Mouse (Mus musculus): ENCODE results near the gene Gm42791. TPM values are rescaled to one million over a fixed set of nuclear protein-coding genes. Genes with fewer than 3 reads are reported as not detected.

The Gm42791 gene
- polyA plus RNA-seq, 1 experiment from 2014 or later, result 1.9 TPM

DNA sequence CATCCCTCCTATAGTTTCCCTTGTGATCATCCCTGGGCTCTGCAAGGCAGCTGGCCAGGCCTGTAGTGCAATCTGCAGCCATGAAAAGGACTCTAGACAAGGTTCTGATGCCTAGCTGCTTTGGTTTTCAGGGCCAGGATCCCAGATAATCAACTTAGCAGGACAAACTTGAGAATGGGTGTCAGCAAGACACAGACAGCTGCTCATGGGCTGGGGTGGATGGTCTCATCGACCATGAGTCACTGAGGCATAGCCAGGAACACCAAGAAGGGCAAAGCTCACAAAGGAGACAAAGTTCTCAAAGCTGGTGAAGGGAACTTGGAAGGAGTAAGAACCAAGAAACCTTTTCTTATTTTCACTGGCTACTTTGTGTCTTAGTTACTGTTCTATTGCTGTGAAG is 63.6 kb downstream of the Gm42791 start:
- WGBS, result 96% methylated on average over 1 of the region's 1 CpGs
- ATAC-seq (ENCODE audit: insufficient number of reproducible peaks, low FRiP score, low TSS enrichment, low read depth) (no peak), DNase-seq (ENCODE audit: low spot score) (no peak)
- Histone ChIP-seq H3K9ac (ENCODE audit: low read length) (no peak overlapping the region), H3K9me3 (ENCODE audit: control insufficient read depth, low read length) (no peaks in the 10 kb centered on the region; the same call in 1 of the 2 replicates), H3K4me3 (ENCODE audit: low read depth, low read length) (no peak overlapping the region), H3K4me2 (ENCODE audit: low read depth, severe bottlenecking) (no peak overlapping the region), H3K27me3 (ENCODE audit: control insufficient read depth, insufficient read depth, low read length) (no peaks in the 10 kb centered on the region), H3K36me3 (ENCODE audit: control insufficient read depth, insufficient read depth, low read length) (no peaks in the 10 kb centered on the region; the same call in 1 of the 2 replicates), H3K27ac (replicated peaks; ENCODE audit: low read depth, low read length) (no peak overlapping the region), H3K4me1 (ENCODE audit: control insufficient read depth, insufficient read depth, low read length) (peaks cover 16% of the 10 kb centered on the region)

DNA sequence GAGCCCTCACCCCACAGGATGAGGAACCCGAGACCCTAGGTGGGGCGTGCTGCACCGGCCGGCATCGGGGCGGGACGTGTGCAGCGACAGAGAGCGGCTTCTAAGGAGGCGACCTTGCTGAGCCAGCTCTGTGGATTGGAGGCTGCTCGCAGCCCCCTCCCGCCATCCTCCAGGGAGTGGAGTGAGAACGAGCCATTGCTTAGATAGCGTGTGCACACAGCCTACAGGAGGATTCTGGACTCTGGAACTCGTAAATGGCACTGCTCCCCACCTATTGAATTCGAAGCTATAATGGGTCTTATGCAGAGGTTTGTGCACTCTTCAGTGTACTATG is 65.9 kb downstream of the Gm42791 start, which contains the start of gene Katnal1:
TSS of gene Katnal1 (minus strand) at position 205 of the 334 bp plus-strand sequence.
- 2% methylated on average over 16 of the region's 16 CpGs for WGBS
- ATAC-seq (ENCODE audit: insufficient number of reproducible peaks, low FRiP score, low TSS enrichment, low read depth), result no peak; the same call in 1 of the 2 replicates
- H3K4me3 ChIP-seq (ENCODE audit: low read depth, low read length), result peak within 1 kb of the TSS; percentile 70
- H3K4me2 ChIP-seq (ENCODE audit: low read depth, severe bottlenecking), result peak within 1 kb of the TSS; percentile 68
- H3K27ac ChIP-seq (replicated peaks; ENCODE audit: low read depth, low read length), result peak within 1 kb of the TSS; percentile 96
- peaks cover 6% of the 10 kb centered on the region for H3K4me1 ChIP-seq (ENCODE audit: control insufficient read depth, insufficient read depth, low read length)
- H3K27me3 ChIP-seq (ENCODE audit: control insufficient read depth, insufficient read depth, low read length), result no peaks in the 10 kb centered on the region
- H3K9ac ChIP-seq (ENCODE audit: low read length), result peak within 1 kb of the TSS; percentile 91
- peaks cover 2% of the 10 kb centered on the region; the same call in 1 of the 2 replicates for H3K36me3 ChIP-seq (ENCODE audit: control insufficient read depth, insufficient read depth, low read length)
- no peak for DNase-seq (ENCODE audit: low spot score)
- H3K9me3 ChIP-seq (ENCODE audit: control insufficient read depth, low read length), result no peaks in the 10 kb centered on the region

GRCm38 (mm10) chr5:148928382-148929115 is 66.4 kb downstream of the Gm42791 start:
- Histone ChIP-seq H3K9ac (ENCODE audit: low read length) (peak overlapping the region; percentile 91), H3K4me3 (ENCODE audit: low read depth, low read length) (peak overlapping the region; percentile 70), H3K27me3 (ENCODE audit: control insufficient read depth, insufficient read depth, low read length) (no peaks in the 10 kb centered on the region), H3K4me2 (ENCODE audit: low read depth, severe bottlenecking) (peak overlapping the region; percentile 68), H3K9me3 (ENCODE audit: control insufficient read depth, low read length) (no peaks in the 10 kb centered on the region), H3K27ac (replicated peaks; ENCODE audit: low read depth, low read length) (peak overlapping the region; percentile 96), H3K36me3 (ENCODE audit: control insufficient read depth, insufficient read depth, low read length) (peaks cover 2% of the 10 kb centered on the region; the same call in 1 of the 2 replicates), H3K4me1 (ENCODE audit: control insufficient read depth, insufficient read depth, low read length) (peaks cover 3% of the 10 kb centered on the region)
- DNase-seq (ENCODE audit: low spot score) (peak; percentile 97), ATAC-seq (ENCODE audit: insufficient number of reproducible peaks, low FRiP score, low TSS enrichment, low read depth) (peak; percentile 97)
- WGBS, result under 1% methylated on average over 69 of the region's 69 CpGs

DNA sequence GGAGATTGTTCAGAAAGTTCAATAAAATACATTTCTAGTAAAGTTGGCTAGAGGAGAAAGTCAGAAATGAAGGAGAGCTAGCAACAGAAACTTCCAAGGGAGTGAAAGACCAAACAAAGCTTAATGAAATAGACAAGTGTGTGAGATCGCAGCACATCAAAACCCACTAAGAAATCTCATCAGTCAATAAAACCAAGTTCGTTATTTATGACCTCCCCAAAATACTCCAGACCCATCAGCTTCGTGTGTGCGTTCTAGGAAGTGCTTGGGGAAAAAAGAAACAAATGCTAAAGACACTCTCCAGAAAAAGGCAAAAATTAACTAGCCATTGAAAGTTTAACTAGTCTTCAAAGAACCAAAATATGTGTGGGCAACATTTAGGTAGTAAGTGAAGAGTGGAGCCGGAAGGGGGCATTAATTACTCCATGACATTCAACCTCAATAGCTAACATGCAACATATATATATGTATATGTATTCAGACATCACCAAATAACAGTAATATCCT is 67.2 kb downstream of the Gm42791 start:
- Histone ChIP-seq H3K27me3 (ENCODE audit: control insufficient read depth, insufficient read depth, low read length) (no peaks in the 10 kb centered on the region), H3K4me1 (ENCODE audit: control insufficient read depth, insufficient read depth, low read length) (peaks cover 3% of the 10 kb centered on the region), H3K4me3 (ENCODE audit: low read depth, low read length) (peak overlapping the region; percentile 70), H3K9me3 (ENCODE audit: control insufficient read depth, low read length) (no peaks in the 10 kb centered on the region), H3K27ac (replicated peaks; ENCODE audit: low read depth, low read length) (peak overlapping the region; percentile 96; the same call in 1 of the 2 replicates), H3K36me3 (ENCODE audit: control insufficient read depth, insufficient read depth, low read length) (peaks cover 2% of the 10 kb centered on the region; the same call in 1 of the 2 replicates), H3K9ac (ENCODE audit: low read length) (peak overlapping the region; percentile 91; the same call in 1 of the 2 replicates), H3K4me2 (ENCODE audit: low read depth, severe bottlenecking) (peak overlapping the region; percentile 56)
- WGBS, result 40% methylated on average over 5 of the region's 5 CpGs
- ATAC-seq (ENCODE audit: insufficient number of reproducible peaks, low FRiP score, low TSS enrichment, low read depth) (no peak), DNase-seq (ENCODE audit: low spot score) (no peak)

GRCm38 (mm10) chr5:148924586-148924985 is 70.4 kb downstream of the Gm42791 start:
- no peak overlapping the region for H3K9ac ChIP-seq (ENCODE audit: low read length)
- no peak for ATAC-seq (ENCODE audit: insufficient number of reproducible peaks, low FRiP score, low TSS enrichment, low read depth)
- 89% methylated on average over 12 of the region's 12 CpGs for WGBS

GRCm38 (mm10) chr5:148924051-148924450 is 70.9 kb downstream of the Gm42791 start:
- no peak overlapping the region for H3K9ac ChIP-seq (ENCODE audit: low read length)
- WGBS, result 89% methylated on average over 9 of the region's 9 CpGs
- H3K27ac ChIP-seq (replicated peaks; ENCODE audit: low read depth, low read length), result no peak overlapping the region
- H3K4me2 ChIP-seq (ENCODE audit: low read depth, severe bottlenecking), result no peak overlapping the region
- peaks cover 2% of the 10 kb centered on the region; the same call in 1 of the 2 replicates for H3K36me3 ChIP-seq (ENCODE audit: control insufficient read depth, insufficient read depth, low read length)
- ATAC-seq (ENCODE audit: insufficient number of reproducible peaks, low FRiP score, low TSS enrichment, low read depth), result no peak
- no peaks in the 10 kb centered on the region for H3K9me3 ChIP-seq (ENCODE audit: control insufficient read depth, low read length)
- H3K27me3 ChIP-seq (ENCODE audit: control insufficient read depth, insufficient read depth, low read length), result no peaks in the 10 kb centered on the region
- no peak for DNase-seq (ENCODE audit: low spot score)
- no peaks in the 10 kb centered on the region; the same call in 1 of the 2 replicates for H3K4me1 ChIP-seq (ENCODE audit: control insufficient read depth, insufficient read depth, low read length)
- no peak overlapping the region for H3K4me3 ChIP-seq (ENCODE audit: low read depth, low read length)

More at GRCm38 (mm10) chr5:148924586-148924985, 70.4 kb downstream of the Gm42791 start:
- Histone ChIP-seq H3K27ac (replicated peaks; ENCODE audit: low read depth, low read length) (no peak overlapping the region), H3K4me1 (ENCODE audit: control insufficient read depth, insufficient read depth, low read length) (peaks cover 3% of the 10 kb centered on the region), H3K27me3 (ENCODE audit: control insufficient read depth, insufficient read depth, low read length) (no peaks in the 10 kb centered on the region), H3K4me3 (ENCODE audit: low read depth, low read length) (no peak overlapping the region), H3K36me3 (ENCODE audit: control insufficient read depth, insufficient read depth, low read length) (peaks cover 2% of the 10 kb centered on the region; the same call in 1 of the 2 replicates), H3K4me2 (ENCODE audit: low read depth, severe bottlenecking) (no peak overlapping the region), H3K9me3 (ENCODE audit: control insufficient read depth, low read length) (no peaks in the 10 kb centered on the region)
- no peak for DNase-seq (ENCODE audit: low spot score)

DNA sequence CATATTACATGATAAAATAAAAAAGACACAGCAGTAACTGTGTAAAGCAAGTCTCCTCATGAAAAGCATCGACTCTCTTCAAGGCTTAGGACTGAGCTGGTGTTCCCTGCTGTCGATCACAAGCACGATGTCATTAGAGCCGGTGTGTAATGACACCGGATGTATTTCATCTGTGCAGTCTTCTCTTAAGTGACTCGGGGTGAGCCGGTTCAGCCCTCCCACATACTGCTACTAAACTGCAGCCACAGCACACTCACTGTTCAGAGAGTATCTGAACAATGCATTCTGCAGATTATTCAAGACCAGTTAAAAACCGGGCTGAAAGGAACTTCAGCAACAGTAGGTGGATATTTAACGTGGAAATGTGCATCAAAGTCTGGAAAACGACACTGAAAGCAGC is 71.5 kb downstream of the Gm42791 start:
- WGBS, result 84% methylated on average over 10 of the region's 10 CpGs
- H3K27ac ChIP-seq (replicated peaks; ENCODE audit: low read depth, low read length), result no peak overlapping the region

GRCm38 (mm10) chr5:148922773-148923172 is 72.2 kb downstream of the Gm42791 start:
- Histone ChIP-seq H3K9me3 (ENCODE audit: control insufficient read depth, low read length) (no peaks in the 10 kb centered on the region), H3K27ac (replicated peaks; ENCODE audit: low read depth, low read length) (no peak overlapping the region), H3K36me3 (ENCODE audit: control insufficient read depth, insufficient read depth, low read length) (peaks cover 5% of the 10 kb centered on the region; the same call in 1 of the 2 replicates), H3K9ac (ENCODE audit: low read length) (no peak overlapping the region), H3K4me1 (ENCODE audit: control insufficient read depth, insufficient read depth, low read length) (no peaks in the 10 kb centered on the region), H3K4me3 (ENCODE audit: low read depth, low read length) (no peak overlapping the region), H3K4me2 (ENCODE audit: low read depth, severe bottlenecking) (no peak overlapping the region), H3K27me3 (ENCODE audit: control insufficient read depth, insufficient read depth, low read length) (no peaks in the 10 kb centered on the region)
- ATAC-seq (ENCODE audit: insufficient number of reproducible peaks, low FRiP score, low TSS enrichment, low read depth), result no peak
- WGBS, result 78% methylated on average over 5 of the region's 5 CpGs
- DNase-seq (ENCODE audit: low spot score), result no peak

More for the DNA sequence above, 71.5 kb downstream of the Gm42791 start:
- DNase-seq (ENCODE audit: low spot score), result no peak
- no peak for ATAC-seq (ENCODE audit: insufficient number of reproducible peaks, low FRiP score, low TSS enrichment, low read depth)
- no peak overlapping the region for H3K9ac ChIP-seq (ENCODE audit: low read length)
- no peaks in the 10 kb centered on the region for H3K4me1 ChIP-seq (ENCODE audit: control insufficient read depth, insufficient read depth, low read length)
- no peaks in the 10 kb centered on the region for H3K9me3 ChIP-seq (ENCODE audit: control insufficient read depth, low read length)
- H3K4me2 ChIP-seq (ENCODE audit: low read depth, severe bottlenecking), result no peak overlapping the region
- no peaks in the 10 kb centered on the region for H3K27me3 ChIP-seq (ENCODE audit: control insufficient read depth, insufficient read depth, low read length)
- H3K36me3 ChIP-seq (ENCODE audit: control insufficient read depth, insufficient read depth, low read length), result peaks cover 2% of the 10 kb centered on the region; the same call in 1 of the 2 replicates
- H3K4me3 ChIP-seq (ENCODE audit: low read depth, low read length), result no peak overlapping the region
